Mouse (Mus musculus) gastrocnemius, adult 8-10 months (tissue): ENCODE results near the gene Il27ra. TPM values are rescaled to one million over a fixed set of nuclear protein-coding genes. Genes with fewer than 3 reads are reported as not detected.

Experiments used
- DNase-seq, 2 experiments: peaks; one replicate each; pipeline ENCODE4 v3.0.0; 2022; ENCODE audit warnings: low spot score in 2 of 2
- total RNA-seq, 4 experiments: library from RNA; stranded (reverse); gene quantifications; 2 replicates each; pipeline ENCODE4 v1.2.4; 2022

Gene Il27ra
- under 1 TPM; 0.27 to 0.56 (median 0.43) TPM for total RNA-seq

DNA sequence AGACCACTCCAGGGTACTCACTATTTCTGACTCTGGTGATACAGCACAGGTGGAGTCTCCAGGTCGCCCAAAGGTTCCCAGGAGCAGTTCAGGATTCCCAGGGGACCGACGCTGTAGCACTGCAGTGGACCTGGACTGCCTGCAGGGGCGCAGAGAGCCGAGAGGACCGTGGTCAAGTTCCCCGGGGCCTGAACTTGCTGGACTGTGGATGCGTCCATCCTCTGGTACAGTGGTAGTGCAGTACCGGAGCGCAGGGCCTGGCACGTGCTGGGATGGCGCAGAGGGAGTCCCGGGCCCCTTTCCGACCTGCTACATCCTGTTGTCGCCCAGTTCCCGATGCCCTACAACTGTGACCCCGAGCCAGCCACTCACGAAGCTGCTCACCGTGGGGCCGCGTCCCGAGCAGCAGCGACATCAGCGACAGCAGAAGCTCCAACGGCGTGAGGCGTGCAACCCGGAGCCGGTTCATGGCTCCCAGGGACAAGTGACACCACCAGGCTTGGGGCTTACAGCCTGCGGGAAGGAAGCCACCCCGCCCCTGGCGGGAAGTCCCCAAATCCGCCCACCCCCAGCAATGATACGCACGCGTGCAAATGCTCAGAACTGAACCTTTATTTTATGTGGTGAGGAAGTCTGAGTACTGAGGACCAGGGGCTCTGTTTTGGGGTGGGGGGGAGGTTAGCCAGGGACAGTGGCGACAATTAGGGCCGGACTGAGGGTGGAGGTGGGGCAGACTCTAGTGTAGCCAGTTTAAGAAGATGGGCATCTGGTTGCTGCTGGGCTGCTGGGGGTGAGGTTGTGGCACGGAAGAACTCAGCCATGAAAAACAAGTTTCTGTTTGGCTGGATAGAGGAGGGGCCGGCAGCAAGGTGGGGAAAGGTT lies at the start of gene Il27ra:
Gene Il27ra, minus strand, starts transcription at position 524 of the 882 bp plus-strand sequence.
- DNase-seq = peak; percentile 41 to 51

GRCm38 (mm10) chr8:84090585-84090984 lies 48.2 kb upstream of the Il27ra start:
- no peak for DNase-seq

DNA sequence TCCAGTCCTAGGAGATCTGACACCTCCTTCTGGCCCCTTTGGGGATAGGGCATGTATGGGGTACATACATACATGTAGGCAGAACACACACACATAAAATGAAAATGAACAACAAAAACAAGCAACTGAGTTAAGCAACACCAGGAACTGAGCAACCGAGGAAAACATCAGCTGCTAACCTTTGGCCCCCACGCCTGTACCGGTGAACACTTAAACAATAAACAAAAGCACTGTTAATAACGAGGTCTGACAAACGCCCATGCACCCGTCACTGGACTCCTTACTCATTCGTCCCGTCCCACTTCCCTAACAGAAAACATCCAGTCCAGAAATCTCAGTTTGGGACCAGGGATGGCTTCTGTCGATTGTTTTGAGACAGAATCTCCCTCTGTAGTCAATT lies 46.9 kb upstream of the Il27ra start:
- no peak for DNase-seq

- no peak for DNase-seq
These were observed 45.4 kb upstream of the Il27ra start for GRCm38 (mm10) chr8:84087821-84088220.

GRCm38 (mm10) chr8:84087156-84087555 lies 44.8 kb upstream of the Il27ra start:
- DNase-seq = no peak

DNA sequence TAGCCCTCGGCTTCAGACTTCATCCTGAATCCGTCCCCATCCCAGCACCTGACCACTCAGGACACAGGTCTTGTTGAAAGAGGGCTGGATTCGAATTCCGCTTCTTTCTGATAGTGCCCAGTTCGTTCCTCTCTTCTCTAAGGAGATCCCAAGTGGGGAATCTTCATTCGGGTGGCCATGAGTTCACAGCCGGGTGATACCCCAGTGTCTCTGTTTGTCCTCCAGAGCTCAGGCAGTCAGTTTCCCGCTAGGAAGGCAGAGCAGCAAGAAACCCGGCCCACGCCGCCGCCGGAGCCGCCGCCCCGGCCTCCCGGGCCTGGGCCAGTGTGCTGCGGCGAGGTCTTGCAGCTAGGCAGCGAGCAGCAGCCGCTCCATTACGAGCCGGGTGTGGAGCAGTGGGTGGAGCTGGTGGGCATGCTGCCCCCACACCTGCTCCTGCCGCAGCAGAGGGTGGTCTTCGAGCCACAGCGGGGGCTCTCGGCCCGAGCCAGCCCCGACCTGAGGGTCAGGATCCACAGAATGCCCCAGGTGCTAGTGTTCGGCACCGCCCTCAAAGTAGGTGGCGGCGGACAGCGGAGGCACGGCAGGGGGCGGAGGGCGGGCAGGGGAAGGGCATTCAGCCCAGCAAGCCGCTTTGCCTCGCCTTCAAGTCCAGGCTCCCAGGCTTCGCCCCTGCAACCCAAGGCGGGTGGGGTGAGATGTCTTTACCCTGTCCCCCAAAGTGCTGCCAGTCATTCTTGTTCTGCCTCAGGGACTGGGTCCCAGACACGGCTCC lies 42.1 kb upstream of the Il27ra start:
- no peak for DNase-seq

- DNase-seq = peak; percentile 50 to 60
These were observed 41.4 kb upstream of the Il27ra start for GRCm38 (mm10) chr8:84083829-84084241.

- no peak for DNase-seq
These were observed 36.8 kb upstream of the Il27ra start for GRCm38 (mm10) chr8:84079206-84079605.

DNA sequence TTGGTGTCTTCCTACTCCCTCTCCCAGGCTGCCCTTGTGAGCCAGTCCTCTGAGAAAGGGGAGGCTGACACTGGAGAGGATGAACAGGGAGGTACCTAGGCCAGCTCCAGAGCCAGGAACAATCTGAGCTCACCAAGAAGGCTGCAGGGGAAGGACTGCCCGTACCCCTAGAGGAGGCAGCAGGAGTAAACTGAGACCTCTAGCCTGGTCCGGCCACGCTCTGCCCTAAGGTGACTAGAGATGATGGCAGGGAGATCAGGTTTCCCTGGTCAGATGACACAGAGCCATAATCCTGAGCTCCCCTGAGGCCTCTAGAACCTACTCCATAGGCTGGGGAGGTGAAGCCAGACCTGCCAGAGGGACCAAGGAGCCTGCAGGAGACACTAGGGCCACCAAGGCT lies 34.5 kb upstream of the Il27ra start:
- DNase-seq = no peak

GRCm38 (mm10) chr8:84076412-84076811 lies 34.0 kb upstream of the Il27ra start:
- no peak for DNase-seq

DNA sequence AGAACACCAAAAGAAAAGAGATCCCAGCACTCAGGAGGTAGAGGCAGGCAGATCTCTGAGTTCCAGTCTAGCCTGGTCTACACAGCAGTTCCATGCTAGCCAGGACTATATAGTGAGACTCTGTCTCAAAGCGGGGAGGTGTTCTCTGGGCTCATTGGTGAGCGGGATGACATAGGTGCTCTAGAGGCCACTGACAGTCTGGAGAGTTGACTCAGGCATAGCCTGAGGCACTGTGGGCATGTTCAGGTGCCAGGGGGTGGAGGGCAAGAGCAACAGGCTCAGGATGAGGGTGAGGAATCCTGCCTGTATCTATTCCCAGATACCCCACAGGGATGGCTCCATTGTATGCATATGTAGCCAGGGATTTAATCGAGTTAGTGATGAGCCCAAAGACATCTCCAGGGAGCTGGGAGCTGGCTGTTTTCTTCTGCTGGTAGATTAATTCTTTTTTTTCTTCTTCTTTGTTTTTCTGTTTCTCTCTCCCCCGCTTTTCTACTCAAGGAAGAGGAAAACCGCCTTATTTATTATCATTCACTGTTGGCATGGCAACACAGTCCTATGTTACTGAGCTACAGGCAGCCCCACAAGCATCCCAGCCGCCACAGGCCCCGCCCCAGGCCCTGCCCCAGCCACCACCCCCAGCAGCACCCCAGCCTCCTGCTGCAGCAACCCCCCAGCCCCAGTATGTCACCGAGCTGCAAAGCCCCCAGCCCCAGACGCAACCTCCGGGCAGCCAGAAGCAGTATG lies 31.0 kb upstream of the Il27ra start:
- no peak for DNase-seq

GRCm38 (mm10) chr8:84072321-84072720 lies 29.9 kb upstream of the Il27ra start:
- DNase-seq = no peak

GRCm38 (mm10) chr8:84071921-84072320 lies 29.5 kb upstream of the Il27ra start:
- no peak for DNase-seq

GRCm38 (mm10) chr8:84070667-84071066 lies 28.3 kb upstream of the Il27ra start:
- no peak for DNase-seq

- no peak for DNase-seq
These were observed 27.9 kb upstream of the Il27ra start for GRCm38 (mm10) chr8:84070241-84070640.

- no peak for DNase-seq
These were observed 27.4 kb upstream of the Il27ra start for GRCm38 (mm10) chr8:84069750-84070149.

DNA sequence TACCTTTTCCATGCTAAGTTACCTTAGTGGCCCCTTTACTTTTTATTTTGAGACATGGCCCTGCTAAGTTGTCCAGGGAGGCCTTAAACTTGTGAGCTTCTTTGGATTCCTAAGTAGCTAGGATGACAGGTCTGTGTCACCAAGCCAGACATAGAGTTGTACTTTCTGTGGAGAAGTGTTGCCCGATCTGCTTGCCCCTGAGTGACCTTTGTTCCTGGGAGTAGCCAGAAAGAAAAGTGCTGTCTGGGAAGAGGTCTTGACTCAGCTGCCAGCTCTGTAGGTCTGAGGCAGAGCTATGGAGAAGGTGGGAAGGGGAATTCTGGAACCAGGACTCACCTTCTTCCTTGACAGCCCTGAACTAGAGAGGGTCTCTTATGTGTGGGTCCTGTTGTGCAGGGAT lies 26.8 kb upstream of the Il27ra start:
- no peak for DNase-seq

DNA sequence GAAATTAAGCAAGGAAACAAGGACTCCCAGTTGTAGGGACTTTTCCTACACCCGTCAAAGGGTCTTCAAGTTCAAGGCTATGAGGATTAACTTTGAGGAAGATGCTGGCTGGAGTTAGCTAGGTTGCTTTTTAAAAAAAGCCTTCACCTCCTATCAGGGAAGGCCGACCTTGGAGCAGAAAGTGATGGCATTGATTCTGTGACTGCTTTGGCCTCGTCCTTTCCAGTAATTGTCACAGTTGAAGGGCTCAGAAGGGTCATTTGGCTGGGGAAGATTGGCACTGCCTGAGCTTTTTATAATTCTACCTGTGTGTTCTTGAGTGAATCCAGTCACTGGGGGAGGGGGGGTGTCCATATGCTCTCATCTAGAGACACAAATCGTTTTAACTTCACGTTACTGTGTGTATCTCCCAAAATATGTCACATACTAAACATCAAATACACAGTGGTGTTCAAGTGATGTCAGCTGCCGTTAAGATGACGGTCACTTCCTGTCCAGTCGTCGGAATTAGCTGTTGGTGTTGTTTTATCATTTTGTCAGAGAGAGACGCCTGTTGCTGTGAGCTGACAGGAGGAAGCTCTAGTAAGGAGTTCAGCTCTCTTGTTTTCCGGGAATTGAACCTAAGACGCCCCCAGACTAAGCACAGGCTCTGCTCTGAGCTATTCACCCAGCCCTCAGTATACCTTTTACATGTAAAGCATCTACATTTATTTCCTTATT lies 26.1 kb upstream of the Il27ra start:
- DNase-seq = no peak

GRCm38 (mm10) chr8:84067911-84068310 lies 25.5 kb upstream of the Il27ra start:
- DNase-seq = no peak

DNA sequence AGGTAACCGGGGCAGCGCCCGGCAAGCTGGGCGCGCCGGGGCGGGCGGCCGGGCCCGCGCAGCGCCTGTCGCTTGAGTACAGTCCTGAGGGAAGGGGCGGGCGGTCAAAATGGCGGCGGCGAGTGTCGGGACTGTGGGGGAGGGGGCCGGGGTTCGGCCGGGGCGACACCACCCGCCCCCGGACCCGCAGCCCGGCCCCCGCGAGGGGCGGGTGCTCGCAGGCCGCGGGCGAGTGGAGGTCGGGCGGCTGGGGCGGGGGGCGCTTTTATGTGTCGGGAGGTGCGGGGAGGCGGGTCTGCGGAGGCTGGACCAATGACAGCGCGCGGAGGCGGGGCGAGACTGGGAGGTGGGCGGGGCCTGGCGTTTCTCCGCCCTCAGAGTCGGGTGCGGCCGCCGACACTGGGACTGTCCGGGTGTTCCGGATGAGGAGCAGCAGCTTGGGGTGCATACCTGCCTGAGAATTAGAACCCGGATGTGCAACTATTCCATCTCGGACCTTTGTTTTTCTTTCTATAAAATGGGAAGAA lies 24.7 kb upstream of the Il27ra start:
- peak; percentile 91 to 92 for DNase-seq
